Mouse (Mus musculus): ENCODE results near the gene Rpusd4. TPM values are rescaled to one million over a fixed set of nuclear protein-coding genes. Genes with fewer than 3 reads are reported as not detected.
A peak's percentile ranks its signal among the peaks of the same experiment; 100 is the strongest.

Rpusd4 gene
- polyA plus RNA-seq, 1 experiment from 2014 or later = 36.2 TPM

DNA sequence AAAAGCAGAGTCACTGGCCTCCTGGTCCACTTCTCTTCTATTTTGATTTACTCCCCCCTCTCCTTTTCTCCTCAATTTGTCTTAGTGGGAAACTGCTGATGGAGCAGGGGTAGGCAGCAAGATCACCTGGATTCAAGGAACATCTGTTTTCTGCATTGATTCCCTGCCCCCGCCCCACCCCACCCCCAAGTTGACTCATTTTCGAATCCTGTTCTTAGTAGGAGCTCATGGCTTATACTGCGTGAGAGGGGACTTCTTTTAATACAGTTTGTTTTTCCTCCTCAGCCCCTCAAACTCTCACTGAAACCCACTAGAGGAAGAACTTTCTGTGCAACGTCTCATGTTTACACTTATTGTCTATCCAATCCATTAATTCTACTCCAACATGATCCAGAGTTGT, 56.3 kb downstream of the Rpusd4 start:
- no peak overlapping the region for H3K4me3 ChIP-seq (ENCODE audit: low read length)
- no peak for ATAC-seq
- H3K27ac ChIP-seq (ENCODE audit: low read length) = no peak overlapping the region
- H3K4me2 ChIP-seq (ENCODE audit: low read depth, low read length) = no peak overlapping the region
- peaks cover 15% of the 10 kb centered on the region for H3K4me1 ChIP-seq (ENCODE audit: control insufficient read depth, insufficient read depth, low read length)
- H3K27me3 ChIP-seq (replicated peaks; ENCODE audit: control insufficient read depth, insufficient read depth, low read length) = no peaks in the 10 kb centered on the region; the same call in 1 of the 2 replicates
- H3K36me3 ChIP-seq (ENCODE audit: control insufficient read depth, insufficient read depth, low read length) = no peaks in the 10 kb centered on the region
- H3K9me3 ChIP-seq (ENCODE audit: control insufficient read depth, low read length) = no peaks in the 10 kb centered on the region
- 53% methylated on average over 4 of the region's 4 CpGs for WGBS
- no peak overlapping the region for H3K9ac ChIP-seq (ENCODE audit: low read depth, low read length)

DNA sequence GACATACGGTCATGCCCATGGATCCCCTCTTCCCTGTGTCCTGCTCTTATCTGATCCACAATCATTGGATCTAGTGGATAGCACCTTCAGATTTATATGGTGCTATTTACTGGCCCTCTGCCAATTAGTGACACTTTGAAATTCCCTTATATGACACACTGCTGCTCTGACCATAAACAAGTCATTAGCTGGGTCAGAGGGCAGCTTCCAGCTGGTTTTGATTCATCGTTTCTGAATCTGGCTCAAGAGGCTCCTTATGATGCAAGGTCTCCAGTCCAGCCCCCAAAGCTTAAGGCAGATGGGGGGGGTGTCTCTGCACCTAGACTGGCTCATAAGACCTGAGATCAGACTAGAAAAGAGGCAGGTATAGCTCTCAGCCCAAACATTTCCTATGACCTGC, 56.9 kb downstream of the Rpusd4 start:
- Histone ChIP-seq H3K27ac (ENCODE audit: low read length) (no peak overlapping the region), H3K36me3 (ENCODE audit: control insufficient read depth, insufficient read depth, low read length) (no peaks in the 10 kb centered on the region), H3K9me3 (ENCODE audit: control insufficient read depth, low read length) (no peaks in the 10 kb centered on the region), H3K4me2 (ENCODE audit: low read depth, low read length) (no peak overlapping the region), H3K27me3 (replicated peaks; ENCODE audit: control insufficient read depth, insufficient read depth, low read length) (no peaks in the 10 kb centered on the region; the same call in 1 of the 2 replicates), H3K4me3 (ENCODE audit: low read length) (no peak overlapping the region), H3K9ac (ENCODE audit: low read depth, low read length) (no peak overlapping the region), H3K4me1 (ENCODE audit: control insufficient read depth, insufficient read depth, low read length) (peaks cover 13% of the 10 kb centered on the region)
- WGBS = 49% methylated on average over 2 of the region's 2 CpGs
- 0 out of 2 replicates have a peak, but pooled peaks have one; percentile 12 for ATAC-seq

DNA sequence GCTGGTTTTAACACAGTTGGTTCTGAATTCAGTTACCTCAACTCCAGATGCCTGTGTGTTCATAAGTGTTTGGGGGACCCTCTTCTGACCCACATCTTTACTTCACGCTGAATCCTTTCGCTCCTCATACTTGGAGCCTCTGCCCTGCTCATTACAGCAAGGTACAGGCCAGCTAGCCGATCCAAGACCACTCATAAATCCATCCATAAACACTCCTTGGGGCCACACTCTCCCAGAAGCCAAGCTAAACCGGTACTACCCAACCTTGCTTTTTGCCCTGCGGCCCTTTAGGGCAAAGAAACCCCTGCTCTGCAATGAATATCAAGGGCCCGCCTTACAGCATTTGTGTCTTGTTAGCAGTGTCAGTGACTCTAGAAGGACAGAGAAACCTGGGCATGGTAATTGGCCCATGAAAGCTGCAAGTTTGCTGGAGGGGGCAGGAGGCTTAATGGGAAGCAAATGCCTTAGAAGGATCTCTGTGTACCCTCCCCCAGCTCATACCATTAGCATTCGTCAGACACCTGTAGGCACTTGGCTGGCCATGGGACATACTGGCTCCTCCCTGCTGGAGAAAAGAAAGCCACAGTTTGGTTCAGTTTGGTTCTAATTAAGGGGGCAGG, 59.1 kb downstream of the Rpusd4 start:
- ATAC-seq = no peak
- no peaks in the 10 kb centered on the region; the same call in 1 of the 2 replicates for H3K27me3 ChIP-seq (replicated peaks; ENCODE audit: control insufficient read depth, insufficient read depth, low read length)

More for the DNA sequence above, 59.1 kb downstream of the Rpusd4 start:
- no peak overlapping the region for H3K4me2 ChIP-seq (ENCODE audit: low read depth, low read length)
- no peak overlapping the region for H3K4me3 ChIP-seq (ENCODE audit: low read length)
- H3K4me1 ChIP-seq (ENCODE audit: control insufficient read depth, insufficient read depth, low read length) = peaks cover 21% of the 10 kb centered on the region
- 61% methylated on average over 7 of the region's 7 CpGs for WGBS
- H3K9ac ChIP-seq (ENCODE audit: low read depth, low read length) = no peak overlapping the region
- no peak overlapping the region for H3K27ac ChIP-seq (ENCODE audit: low read length)
- no peaks in the 10 kb centered on the region for H3K9me3 ChIP-seq (ENCODE audit: control insufficient read depth, low read length)
- H3K36me3 ChIP-seq (ENCODE audit: control insufficient read depth, insufficient read depth, low read length) = no peaks in the 10 kb centered on the region

Other genes starting within 250 kb of the Rpusd4 start
- gene St3gal4, start 148.6 kb upstream of the Rpusd4 start, polyA plus RNA-seq (2015; fragmentation: Nextera tagmentation; extraction: Ambion mirVana) = 250 and 291 TPM in 2 replicates
- gene Dcps, start 91.8 kb upstream of the Rpusd4 start, polyA plus RNA-seq (2015; fragmentation: Nextera tagmentation; extraction: Ambion mirVana) = 73.5 and 88.2 TPM in 2 replicates
- 115 and 119 TPM in 2 replicates for gene Srpr, start 67.7 kb upstream of the Rpusd4 start, polyA plus RNA-seq (2015; fragmentation: Nextera tagmentation; extraction: Ambion mirVana)
- gene Tirap, start 67.6 kb upstream of the Rpusd4 start, polyA plus RNA-seq (2015; fragmentation: Nextera tagmentation; extraction: Ambion mirVana) = 12.4 and 13.4 TPM in 2 replicates
- 41.7 and 46.3 TPM in 2 replicates for gene Foxred1, start 56.8 kb upstream of the Rpusd4 start, polyA plus RNA-seq (2015; fragmentation: Nextera tagmentation; extraction: Ambion mirVana)
- gene Fam118b, start 60 bp upstream of the Rpusd4 start, polyA plus RNA-seq (2015; fragmentation: Nextera tagmentation; extraction: Ambion mirVana) = 58.2 and 58.9 TPM in 2 replicates
- 4.7 and 5.5 TPM in 2 replicates for gene Cdon, start 153.3 kb downstream of the Rpusd4 start, polyA plus RNA-seq (2015; fragmentation: Nextera tagmentation; extraction: Ambion mirVana)

All from intestine, embryonic 16.5 days (tissue).